Mouse (Mus musculus): ENCODE results near the gene Lpar2.

The Lpar2 gene

DNA sequence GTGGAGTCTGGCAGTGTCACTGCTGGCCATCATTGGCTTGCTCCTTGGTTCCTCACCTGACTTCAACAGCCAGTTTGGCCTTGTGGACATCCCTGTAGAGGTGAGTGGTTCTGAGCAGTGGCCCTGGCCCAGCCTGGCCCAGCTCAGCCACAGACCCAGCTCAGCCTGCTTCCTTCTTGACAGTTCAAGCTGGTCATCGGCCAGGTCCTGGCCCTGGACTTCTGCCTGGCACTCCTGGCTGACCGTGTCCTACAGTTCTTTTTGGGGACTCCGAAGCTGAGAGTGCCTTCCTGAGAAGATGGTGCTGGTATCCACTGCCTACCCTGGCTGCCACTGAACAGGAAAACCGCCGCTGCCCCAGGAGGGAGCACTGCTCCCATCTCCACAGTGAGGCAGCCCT lies 15.0 kb upstream of the Lpar2 start:
- DNase-seq (ENCODE audit: low read depth), result no peak

DNA sequence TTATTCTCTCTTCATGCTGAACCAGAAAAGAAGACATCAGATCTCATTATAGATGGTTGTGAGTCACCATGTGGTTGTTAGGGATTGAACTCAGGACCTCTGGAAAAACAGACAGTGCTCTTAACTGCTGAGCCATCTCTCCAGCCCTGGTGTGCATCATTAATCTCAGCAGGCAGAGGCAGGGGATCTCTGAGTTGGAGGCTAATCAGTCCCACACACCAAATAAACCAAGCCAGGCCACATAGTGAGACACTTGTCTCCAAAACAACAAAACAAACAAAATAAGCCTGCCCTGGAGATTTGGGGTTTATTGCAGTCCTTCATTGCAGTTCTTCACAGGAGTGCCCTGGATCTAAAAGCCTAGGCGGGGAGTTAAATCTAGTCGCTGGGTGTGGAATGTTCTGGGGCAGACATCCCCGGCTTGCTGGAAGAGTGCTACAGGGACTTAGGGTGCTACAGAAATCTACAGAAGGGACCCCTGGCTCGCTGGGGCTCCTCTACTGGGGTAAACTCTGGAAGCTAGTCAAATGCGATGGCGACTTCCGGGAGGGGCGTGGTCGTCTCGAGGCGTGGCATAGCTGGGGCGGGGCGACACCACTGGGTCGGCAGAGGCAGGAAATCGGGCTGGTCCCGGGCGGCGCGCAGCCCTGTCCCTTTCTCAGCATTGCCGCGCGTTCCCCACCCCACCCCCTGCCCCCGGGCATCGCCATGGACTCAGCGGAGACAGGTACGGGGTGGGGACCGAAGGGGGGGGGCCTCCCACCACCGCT lies 13.9 kb upstream of the Lpar2 start, which contains the start of gene Gmip:
TSS of gene Gmip (plus strand) at position 586 of the 770 bp plus-strand sequence.
- peak; percentile 80 for DNase-seq (ENCODE audit: low read depth)

DNA sequence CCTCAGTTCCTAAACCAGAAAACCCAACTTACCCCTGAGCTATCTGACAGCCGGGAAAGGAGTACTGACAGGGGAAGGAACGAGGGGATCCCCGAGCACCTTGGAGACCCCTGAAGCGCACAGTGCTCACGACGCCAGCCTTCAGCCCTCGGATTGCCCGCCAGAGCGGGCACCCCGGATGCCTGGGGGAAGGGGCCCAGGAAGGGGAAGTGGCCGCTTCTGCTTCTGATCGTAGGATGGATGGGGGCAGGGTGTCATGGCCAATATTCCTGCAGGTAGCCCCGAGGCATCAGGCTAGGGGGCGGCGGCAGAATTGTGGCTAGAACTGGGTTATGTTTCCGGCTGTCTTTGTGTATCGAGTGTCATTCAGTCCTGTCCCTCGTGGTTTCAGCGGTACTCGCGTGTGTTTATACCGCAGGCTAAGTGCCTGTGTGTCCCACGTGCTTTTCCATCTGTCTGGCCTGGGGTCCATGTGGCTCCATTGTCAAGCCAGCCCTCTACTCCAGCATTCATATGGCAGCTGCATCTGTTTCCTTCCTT lies 13.3 kb upstream of the Lpar2 start:
- DNase-seq (ENCODE audit: low read depth), result peak; percentile 56

DNA sequence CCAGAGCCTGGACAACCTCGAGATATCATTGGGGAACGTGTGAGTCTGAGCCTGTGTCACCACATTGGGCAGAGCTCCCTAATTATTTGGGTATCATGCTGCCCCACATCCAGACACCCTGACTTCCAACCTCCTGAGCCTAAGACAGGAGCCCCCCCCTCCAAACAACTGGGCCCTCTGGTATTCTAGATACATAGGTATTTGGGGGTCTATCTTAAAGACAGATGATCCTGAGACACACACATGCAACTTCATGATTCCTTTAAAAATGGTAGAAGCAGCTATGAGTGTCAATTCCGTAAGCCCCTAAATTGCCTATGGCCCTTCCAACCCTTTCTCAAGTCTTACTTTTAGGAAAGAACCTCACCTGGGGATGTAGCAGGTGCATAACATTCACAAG lies 12.4 kb upstream of the Lpar2 start:
- no peak for DNase-seq (ENCODE audit: low read depth)

DNA sequence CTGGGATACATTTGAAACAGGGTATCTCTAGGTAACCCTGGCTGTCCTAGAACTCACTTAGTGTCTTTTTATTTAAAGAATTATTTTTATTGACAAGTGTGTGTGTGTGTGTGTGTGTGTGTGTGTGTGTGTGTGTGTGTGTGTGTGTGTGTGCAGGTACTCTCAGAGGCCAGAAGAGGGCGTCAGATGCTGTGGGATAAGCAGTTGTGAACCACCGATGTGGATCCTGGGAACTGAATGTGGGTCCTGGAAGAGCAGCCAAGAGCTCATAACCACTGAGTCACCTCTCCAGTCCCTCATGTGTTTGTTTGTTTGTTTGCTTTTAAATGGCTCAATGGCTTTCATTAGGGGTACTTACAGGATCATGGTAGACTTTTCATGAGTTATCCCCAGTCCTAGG lies 7.3 kb upstream of the Lpar2 start:
- DNase-seq (ENCODE audit: low read depth), result no peak

DNA sequence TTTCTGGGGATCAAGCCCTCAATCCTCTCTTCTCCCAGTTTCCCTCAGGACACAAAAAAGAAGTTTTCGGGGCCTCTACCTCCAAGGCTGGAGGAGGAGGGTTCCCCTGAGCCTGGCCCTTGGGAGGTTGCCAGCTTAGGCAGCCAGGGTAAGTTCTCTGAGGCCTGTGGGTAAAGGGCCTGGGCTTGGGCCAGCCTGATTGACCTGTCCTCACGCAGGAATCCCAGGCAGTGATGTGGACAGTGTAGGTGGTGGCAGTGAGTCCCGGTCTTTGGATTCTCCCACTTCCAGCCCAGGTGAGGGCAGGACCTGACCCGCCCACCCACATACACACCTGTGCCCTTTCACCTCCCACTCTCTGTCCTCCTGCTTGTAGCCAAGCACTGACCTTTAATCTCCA lies 6.8 kb upstream of the Lpar2 start:
- DNase-seq (ENCODE audit: low read depth), result no peak

DNA sequence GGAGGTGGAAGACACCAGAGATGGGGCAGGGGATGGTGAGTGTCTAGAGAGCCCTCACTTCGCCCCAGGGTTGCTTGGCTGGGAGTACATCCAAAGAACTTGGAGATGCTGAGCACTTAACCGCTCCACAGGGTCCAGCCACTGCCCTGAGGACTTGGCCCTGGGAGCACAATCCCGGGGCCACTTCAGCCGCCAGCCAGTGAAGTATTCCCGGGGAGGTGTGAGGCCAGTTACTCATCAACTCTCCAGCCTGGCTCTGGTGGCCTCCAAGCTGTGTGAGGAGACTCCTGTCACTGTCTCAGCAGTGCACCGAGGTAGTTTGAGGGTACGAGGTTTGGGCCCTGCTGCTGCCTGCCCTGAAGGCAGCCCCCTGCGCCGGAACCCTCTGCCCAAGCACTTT lies 1.8 kb upstream of the Lpar2 start:
- no peak for DNase-seq (ENCODE audit: low read depth)

DNA sequence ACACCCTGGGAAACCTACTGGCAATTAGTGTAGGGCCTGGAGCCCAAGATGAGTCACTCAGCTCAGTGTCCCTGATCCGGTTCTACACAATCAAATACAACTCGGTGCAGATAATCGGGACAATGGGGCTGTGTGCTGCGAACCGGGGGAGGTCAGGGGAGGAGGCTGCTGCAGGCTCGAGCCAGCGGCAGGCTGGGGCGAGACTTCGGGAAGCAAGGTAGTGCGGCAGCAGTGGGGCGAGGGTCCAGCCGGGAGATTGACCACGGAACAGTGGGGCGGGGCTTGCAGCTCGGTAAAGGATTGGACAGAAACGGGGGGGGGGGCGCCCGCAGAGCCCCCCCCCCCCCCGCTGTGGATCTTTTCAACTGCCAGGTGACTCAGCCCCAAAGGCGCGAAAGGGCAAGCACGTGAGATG lies 251 bp upstream of the Lpar2 start:
- no peak for DNase-seq (ENCODE audit: low read depth)

DNA sequence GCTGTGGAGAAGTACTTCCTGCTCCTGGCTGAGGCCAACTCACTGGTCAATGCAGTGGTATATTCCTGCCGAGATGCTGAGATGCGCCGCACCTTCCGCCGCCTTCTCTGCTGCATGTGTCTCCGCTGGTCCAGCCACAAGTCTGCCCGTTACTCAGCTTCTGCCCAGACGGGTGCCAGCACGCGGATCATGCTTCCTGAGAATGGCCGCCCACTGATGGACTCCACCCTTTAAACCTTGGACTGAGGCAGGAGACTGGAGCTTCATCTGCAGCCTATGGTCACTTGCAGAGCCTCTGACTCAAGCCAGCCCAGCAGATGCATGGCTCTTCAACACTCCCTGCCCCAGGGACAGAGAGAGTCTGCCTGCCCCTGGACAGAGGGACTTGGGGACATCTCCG lies 4.1 kb downstream of the Lpar2 start:
- DNase-seq (ENCODE audit: low read depth), result no peak

DNA sequence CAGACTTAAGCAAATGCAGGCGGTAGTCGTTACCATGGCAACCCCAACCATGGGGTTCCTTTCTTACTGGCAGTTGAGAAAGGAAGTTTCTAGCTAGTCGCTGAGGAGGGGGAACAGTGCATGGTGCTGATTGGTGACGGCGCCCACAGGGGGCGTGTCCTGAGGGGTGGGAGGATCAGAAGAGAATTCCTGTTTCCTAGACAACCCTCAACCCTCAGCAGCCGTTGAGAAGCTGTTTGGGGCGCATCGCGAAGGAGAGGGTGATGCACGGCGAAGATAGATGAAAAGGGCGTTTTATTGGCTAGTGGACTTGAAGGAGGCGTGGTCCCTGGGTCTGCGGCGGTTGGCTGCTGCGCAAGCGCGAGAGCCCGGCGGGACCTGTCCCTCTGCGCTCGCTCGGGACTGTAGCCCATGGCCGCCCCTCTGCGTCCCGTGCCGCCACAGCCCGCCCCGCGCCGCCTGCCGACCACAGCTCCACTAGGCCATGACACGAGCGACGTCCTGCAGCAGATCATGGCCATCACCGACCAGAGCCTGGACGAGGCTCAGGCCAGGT lies 10.1 kb downstream of the Lpar2 start, which contains the start of gene Pbx4:
TSS of gene Pbx4 (plus strand) at position 194 of the 556 bp plus-strand sequence.
- DNase-seq (ENCODE audit: low read depth), result no peak

DNA sequence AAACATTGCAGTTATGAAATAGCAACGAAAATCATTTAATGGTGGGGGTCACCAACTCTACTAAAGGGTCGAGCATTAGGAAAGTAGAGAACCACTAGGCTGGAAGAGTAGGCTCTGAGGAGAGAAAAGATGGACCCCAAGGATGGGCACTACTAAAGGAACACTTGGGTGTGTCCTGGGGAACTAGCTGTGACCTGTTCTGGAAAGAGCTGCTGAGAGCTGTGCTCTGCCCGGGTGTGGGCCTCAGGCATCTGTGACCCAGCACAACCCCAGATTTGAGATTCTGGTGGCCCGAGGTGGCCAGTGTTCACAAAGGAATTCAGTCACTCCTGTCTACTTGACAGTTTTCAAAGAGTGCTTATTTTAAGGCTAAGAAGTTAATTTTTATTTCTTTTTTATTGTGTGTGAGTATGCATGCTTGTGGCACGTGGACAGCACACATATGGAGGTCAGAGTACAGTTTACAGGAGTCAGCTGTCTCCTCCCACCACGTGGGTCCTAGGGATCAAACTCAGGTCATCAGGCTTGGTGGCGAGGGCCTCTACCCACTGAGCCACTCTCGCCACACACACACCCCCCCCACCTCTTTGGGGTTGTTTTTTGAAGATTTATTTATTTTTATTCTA lies 14.9 kb downstream of the Lpar2 start:
- DNase-seq (ENCODE audit: low read depth), result no peak

DNA sequence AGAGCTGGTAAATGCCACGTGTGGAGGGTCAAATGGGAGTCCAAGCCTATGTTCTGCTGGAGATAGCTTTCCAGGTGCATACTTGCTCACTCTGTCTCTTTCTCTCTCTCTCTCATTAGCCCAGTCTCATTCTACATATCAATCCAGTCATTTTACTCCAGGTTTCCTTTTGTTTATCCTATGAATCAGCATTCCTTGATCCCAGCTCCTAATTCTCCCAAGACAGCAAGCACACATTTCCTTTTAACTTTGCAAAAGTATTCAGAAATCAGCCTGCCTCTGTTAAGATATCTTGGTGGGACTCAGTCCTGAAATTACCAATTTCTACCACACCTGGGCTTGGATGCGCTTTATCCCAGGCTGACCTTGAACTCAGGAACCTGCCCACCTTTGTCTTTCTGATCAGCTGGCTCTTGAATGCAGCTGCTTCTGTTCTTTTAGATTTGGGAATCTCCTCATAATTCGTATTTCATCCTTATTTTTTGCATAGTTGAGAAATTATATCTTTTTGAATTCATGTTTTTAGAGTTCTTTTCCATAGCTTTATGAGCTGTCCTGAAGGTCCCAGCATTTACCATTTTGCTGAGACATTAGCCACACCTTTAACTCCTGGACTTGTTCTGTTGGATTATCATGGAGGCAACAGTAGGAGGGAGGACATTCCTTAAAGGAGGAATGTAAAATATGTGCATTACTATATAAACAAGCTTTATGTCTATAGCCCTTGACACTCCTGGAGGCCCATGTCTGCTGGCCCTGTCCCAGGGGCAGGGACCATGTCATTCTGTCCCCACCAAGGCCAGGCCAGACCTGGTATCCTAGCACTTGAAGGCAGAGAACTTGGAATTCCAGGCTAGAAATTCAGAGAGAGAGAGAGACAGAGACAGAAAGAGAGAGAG lies 25.2 kb downstream of the Lpar2 start:
- no peak for DNase-seq (ENCODE audit: low read depth)

DNA sequence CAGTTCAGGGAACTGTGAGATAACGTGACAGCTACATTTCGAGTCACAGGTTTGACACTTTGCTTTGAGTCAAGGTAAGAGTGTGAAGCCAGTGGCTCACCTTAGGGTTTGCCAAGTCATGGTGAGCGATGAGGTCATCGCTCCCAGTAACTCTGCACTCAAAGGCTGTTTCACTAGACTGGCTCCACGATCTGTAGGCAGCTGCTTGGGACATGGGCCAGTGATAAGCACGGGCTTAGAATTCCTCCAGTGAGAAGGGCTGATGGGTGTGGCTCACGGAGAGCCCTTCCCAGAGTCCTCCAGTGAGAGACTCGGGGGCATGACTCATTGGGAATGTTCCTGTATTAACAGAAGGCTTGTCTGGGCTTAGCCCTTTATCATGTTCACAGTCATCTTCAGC lies 26.7 kb downstream of the Lpar2 start:
- DNase-seq (ENCODE audit: low read depth), result peak; percentile 19

DNA sequence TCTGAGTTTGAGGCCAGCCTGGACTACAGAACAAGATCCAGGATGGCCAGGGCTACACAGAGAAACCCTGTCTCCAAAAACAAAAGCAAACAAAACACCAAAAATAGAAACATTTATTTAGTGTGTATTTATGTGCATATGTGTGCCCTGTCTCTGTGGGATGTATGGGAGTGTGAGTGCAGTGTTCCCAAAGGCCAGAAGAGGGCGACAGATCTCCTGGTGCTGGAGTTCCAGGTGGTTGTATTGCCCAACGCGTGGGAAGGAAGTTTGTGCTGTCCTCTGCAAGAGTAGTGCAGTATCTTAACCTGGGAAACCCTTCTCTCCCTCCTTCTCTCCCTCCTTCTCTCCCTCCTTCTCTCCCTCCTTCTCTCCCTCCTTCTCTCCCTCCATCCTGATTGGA lies 27.7 kb downstream of the Lpar2 start:
- DNase-seq (ENCODE audit: low read depth), result peak; percentile 59

DNA sequence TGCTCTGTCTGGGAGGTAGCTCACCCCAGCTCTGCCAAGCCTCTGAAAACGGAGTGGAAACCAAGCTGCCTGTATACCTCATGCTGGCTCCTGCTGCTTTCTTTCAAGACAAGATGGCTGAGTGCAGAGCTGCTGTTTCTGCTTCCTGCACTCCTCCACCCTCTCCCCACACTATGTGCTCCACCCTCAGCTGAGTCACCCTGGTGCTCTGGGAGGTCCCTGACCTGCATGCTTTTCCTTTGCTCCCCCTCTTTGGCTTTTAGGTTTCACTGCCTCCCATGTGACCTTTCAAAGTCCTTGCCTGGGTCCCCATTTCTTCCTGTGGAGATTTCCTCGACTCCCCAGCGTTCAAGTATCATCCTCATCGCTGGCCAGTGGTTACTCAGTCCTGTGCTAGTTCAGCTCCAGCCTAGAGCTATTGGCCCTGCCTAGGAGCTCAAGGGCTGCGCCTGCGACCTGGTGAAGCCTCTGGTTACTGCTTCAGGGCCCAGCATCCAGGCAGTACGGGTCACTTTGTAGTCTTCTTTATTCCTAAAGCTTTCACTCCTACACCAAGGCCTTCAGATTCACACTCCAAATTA lies 28.8 kb downstream of the Lpar2 start:
- DNase-seq (ENCODE audit: low read depth), result peak; percentile 64

DNA sequence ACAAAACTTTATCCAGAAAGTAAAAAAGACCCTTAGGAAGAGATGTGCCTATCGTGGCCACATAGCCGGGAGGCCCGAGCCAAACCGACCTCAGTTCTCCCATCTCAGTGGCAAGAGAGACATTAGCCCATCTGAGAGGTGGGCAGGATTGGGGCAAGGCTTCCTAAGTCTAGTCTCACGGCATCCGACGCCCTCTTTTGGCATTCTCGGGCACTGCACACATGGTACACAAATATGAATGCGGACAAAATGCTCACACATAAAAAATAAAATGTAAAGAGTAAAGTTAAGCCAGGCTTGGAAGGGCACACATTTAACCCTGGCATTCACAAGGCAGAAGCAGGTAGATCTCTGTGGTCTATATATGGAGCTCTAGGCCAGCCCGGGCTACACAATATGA lies 31.6 kb downstream of the Lpar2 start:
- peak; percentile 31 for DNase-seq (ENCODE audit: low read depth)

DNA sequence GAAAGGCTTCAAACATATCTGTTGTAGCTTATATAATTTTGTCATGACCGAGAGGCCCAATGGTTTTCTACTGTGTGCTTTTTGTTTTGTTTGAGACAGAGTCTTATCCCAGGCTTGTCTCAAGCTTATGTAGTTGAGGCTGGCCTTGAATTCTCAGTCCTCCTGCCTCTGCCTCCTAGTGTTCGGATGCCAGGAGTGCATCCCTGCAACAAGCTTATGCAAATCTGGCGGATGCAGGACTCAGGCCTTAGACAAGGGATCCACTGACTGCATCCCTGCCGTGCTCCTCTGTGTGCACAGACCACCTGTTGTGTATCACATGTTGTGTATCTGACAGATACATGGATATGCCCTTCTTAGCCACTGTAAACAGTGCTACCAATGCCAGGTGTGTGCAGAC lies 38.6 kb downstream of the Lpar2 start:
- peak; percentile 37 for DNase-seq (ENCODE audit: low read depth)

DNA sequence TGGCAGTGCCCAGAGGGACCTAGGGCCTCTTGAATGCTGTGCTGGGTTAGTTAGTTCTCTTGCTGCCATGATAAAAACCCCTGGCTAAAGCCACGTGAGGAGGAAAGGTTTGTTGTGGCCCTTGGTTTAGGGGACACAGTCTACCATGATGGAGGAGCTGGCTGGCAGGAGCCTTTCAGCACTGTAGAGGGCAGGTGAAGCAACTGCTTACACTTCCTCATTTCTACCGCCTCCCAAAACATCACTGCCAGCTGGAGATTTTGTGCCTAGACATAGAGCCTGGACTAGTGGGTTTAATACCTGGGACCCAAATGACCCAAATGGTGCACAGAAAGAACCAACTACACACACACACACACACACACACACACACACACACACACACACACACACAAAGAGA lies 39.0 kb downstream of the Lpar2 start:
- peak; percentile 13 for DNase-seq (ENCODE audit: low read depth)

DNA sequence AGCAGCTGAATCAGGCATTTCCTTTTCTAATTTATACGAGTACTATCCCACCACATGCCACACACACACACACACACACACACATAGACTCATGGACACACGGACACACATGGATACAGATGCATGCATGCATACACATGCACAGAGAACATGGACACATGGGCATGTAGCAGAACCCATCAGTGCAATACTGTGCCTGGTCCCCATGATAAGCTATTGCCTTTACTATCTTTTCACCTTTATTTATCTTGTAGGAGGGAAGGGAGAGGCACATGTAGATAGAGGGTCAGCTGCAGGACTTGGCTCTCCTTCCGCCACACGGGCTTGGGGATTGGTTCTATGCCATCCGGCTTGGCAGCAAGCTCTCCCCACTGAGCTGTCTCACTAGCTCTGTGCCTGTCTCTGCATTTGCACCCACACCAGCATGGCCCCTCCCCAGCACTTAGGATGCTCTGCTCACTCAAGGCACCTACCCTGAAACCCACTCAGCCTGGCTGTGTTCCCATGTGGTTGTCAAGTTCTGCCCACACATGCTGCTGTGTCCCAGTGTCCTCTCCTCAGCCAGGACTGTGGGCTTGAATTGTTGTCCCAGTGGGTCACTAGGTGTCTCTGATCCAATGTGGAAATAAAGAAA lies 41.3 kb downstream of the Lpar2 start:
- DNase-seq (ENCODE audit: low read depth), result no peak

DNA sequence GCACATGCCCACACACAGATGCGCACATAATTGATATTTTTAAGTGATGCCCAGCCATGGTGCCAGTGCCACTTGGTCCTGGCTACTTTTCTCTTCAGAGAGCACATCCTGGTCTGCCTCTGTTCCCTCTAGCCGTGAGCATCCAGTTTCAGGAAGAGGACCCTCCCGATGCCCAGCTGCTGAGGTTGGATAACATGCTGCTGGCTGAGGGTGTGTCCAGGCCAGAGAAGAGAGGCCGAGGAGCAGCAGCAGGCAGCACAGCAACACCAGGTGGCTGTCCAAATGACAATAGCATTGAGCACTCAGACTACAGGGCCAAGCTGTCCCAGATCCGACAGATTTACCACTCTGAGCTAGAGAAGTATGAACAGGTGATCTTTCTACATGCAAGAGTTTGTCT lies 42.0 kb downstream of the Lpar2 start:
- DNase-seq (ENCODE audit: low read depth), result no peak

DNA sequence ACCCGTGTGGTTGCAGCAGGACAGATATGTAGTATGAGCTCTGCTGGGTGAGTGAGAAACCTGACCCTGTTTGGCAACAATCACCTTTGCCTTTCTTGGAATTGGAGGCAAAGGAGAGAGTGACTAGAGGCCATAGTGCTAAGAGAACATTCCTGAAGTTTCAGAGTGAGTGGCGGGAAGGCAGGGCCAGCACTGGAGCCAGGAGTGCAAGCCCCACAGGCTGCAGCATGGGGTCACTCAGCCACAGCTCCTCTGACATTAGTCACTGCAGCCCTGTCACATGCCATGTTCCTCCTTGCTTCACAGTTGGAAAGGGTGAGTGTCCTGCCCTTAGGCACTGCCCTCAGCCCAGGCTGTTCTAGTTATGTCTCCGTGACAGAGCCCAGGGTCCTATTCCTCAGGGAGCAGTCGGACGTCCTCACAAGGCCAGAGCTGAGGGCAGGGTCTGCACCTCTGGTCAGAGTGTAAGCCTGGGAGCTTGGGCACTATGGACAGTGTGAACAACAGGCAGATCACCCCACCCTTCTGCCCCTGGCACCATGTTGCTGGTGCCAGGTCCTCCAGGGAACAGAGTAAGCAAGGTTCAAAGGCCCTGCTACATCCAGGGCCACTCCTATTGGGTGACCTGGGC lies 45.6 kb downstream of the Lpar2 start:
- no peak for DNase-seq (ENCODE audit: low read depth)

All from 416B (cell line).